Mouse (Mus musculus) B cell, adult 2 months (primary cell): ENCODE data around the gene Limd2.
A peak's percentile ranks its signal among the peaks of the same experiment; 100 is the strongest.
"Not testable (repeated sequence)": the region's sequence is repeated elsewhere in the genome, so short reads cannot be mapped to it uniquely, and the experiment has no call there.

ENCODE experiments used
- DNase-seq, 2 experiments: peaks; one replicate each; pipeline ENCODE4 v3.0.0; 2022

Gene Limd2

DNA sequence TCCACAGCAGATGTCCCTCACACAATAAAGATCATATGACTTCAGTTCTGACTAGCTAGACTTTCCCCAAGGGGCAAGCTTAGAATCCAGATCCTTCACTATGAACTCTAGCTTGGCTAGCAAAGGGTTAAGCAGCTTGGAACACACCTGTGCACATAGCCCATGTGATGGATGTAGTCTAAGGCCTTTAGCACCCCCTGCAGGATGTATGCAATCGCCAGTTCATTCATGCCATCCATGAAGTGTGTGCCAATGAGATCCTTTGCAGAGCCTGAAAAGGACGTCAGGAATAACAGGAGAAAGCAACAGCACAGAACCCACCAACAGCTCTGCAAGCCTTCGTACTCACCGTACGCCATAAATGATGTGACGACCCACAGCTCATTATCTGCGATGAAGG is 10.1 kb upstream of the Limd2 start:
- DNase-seq: peak; percentile 59 to 60

DNA sequence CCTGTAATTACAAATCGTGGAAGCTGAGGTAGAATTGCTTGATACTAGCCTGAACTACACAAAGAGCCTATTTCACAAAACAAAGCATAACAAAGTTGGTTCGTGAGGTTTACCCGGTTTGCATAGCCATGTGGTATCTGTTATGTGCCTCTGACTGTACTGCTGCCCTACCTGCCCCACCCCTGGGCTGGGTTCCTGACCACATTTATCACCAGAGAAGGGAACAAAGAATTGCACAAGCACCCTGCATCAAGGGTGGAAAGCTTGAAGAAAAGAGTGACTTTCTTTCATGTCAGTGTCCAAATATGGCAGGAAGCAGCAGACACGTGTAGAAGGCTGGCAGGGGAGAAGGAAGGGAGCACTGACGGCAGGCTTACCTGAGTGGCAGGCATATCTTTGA is 6.8 kb upstream of the Limd2 start:
- DNase-seq: no peak

- no peak for DNase-seq
These were observed 4.0 kb upstream of the Limd2 start for GRCm38 (mm10) chr11:106164601-106165180.

DNA sequence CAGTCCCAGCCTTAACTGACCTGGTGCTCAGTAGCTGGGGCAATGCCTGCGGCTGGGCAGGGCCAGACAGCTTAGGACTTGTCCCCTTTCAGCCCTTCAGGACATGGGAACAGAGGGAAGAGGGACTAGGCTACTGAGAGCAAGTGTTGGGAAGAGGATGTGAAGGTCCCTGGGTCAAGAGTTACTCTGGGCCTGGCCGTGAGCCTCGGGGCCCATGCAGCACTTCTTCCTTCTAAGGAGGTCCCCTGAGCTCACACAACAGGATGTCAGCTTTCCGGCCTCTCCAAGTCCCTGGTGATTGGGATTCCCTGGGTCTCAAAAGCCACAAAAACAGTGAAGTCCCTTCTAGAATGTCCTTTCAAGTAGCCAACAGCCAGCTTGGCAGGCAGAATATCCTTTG is 2.9 kb upstream of the Limd2 start:
- no peak for DNase-seq

- no peak for DNase-seq
These were observed 1.6 kb upstream of the Limd2 start for GRCm38 (mm10) chr11:106162237-106162636.

DNA sequence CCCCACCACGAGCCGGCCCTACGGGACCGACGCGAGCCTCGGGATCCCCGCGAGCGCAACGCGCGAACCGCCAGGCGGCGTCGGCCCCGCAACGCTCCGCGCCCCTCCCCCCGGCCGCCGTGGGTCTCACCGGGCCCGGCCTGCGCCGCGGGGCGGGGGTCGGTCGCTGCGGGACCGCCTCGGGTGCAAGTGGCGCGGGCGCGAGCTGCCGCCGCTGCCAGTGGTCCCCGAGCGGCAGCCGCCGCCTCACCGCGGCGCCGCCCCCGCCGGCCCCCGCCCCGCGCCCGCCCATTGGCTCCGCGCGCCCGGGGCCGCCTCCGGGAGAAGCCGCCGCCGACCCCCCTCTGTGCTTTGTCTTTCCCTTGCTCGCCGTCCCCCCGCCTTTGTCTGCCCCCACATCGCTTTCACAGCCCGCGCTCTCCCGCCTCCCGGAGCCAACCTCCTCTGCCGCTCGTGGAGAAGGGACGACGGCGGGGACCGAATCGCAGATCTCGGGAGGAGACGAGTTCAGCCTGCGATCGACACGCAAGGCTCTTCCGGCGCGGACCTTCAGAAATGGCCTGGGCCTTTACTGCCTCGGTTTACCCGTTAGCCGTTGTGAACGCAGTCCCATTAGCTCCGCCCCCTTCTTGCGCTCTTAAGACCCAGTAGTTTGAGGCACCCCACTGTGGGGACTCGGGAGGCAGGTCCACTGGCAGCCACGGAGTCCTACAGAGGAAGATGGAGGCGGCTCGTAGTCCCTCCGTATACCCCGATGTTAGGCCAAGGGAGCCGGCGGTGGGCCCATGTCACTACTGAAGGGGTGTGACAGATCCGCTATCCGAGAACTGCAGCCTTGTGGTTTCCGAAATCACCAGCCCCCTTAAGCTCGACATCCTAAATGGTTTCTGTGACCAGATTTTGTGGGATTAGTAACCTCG is 479 bp downstream of the Limd2 start:
- DNase-seq: peak; percentile 72

- DNase-seq: peak; percentile 89 to 92
These were observed 1.3 kb downstream of the Limd2 start for GRCm38 (mm10) chr11:106159216-106159920.

- DNase-seq: no peak
These were observed 1.8 kb downstream of the Limd2 start for GRCm38 (mm10) chr11:106158930-106159215.

GRCm38 (mm10) chr11:106158081-106158929 is 2.4 kb downstream of the Limd2 start:
- DNase-seq: peak; percentile 68 to 71

GRCm38 (mm10) chr11:106157154-106157553 is 3.5 kb downstream of the Limd2 start:
- no peak for DNase-seq

DNA sequence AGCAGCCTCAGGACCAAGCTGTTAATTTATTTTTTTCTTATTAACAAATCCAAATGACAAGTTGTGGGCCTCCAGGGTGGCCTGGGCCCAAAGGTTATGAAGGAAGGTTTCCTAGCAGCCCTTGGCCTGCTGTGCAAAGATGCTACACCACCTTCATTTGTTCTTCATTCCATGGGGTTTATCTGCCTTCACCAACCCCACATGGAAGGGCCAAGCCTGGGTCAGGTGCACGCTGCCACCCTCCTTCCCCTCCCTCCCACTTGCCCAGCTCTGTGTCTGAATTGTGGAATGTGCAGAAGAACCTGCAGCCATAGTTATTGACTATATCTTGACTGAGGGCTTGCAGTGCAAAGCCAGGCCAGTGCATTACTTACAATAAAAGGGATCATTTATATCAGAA is 4.4 kb downstream of the Limd2 start:
- DNase-seq: no peak

DNA sequence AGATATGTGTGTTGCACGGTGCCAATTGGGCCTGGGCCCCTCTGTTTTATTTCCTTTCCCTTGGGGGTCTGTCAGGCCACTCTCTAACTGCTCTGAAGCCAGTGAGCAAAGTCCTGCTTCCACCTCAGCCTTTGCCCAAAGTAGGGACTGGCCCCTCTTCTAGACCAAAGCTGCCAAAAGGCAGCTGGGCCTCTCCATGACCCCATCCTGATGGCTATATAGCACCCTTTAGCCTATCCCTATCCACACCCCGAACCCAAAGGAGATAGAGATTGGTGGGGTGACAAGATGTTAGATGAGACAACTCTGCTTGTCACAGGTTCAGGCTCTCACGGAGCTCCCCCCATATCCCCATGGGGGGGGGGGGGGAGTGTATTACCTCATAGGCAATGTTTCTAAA is 4.9 kb downstream of the Limd2 start:
- no peak for DNase-seq

DNA sequence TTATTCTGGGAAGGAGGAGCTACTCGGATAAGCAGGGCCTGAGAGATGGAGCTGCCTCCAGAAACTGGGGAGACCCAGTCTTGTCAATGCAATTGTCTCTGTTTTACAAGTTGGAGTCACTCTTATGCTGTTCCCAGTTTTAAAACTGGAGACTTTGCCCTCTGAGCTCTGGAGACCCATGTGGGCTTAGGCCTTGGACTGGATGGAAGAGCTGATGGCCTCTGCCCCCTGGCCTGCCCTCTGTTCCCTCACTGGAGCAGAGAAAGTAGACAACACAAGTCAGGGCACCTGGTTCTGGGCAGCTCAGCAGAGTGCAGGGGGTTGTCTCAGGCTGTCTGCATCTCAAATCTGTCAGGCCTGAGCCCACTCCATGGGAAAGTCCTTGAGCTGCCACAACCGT is 5.9 kb downstream of the Limd2 start:
- no peak for DNase-seq

- no peak for DNase-seq
These were observed 6.6 kb downstream of the Limd2 start for GRCm38 (mm10) chr11:106154091-106154490.

GRCm38 (mm10) chr11:106152132-106152531 is 8.5 kb downstream of the Limd2 start:
- no peak for DNase-seq

- no peak for DNase-seq
These were observed 9.4 kb downstream of the Limd2 start for GRCm38 (mm10) chr11:106151219-106151618.

DNA sequence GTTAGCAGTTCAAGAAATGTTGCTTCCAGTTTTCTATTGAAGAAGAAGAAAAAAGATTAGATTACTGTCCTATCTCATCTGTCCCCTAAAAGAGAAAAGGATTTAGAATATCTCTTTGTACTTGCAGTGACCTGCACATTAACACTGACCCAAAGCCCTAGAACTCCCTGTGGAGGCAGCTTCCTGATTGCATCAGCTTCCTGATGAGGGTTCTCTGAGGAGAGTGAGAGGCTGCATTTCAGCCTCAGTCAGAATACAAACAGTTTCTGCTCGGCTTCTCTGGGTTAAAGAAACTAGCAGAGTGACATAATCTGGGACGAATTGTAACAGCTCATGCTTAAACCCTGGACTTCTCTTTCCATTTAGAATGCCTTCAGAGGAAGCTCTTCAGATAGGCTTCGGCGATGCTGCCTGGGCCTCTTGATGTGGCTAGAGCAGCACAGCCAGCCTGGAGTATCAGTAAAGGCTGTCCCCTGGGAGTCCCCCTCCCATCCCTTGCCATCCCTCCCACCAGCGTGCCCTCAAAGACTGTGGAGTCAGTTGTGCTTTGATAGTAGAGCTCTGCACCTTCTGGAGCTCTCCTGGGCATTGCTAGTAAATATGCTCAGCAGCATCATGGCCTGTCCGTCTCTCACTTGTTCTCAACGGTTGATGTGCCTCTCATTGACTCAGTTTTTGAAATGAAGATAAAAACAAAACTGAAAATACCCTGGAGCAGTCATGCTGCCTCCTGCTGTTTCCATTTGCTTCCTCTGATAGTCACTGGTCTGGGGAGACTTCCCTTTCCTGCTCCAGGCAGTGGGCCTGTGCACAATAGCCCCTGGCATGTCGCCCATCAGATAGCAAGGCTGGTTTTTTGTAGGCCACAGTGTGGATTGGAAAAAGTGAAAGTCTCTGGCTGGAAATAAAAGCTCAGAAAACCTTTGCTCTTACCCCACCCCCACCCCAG is 25.8 kb downstream of the Limd2 start:
- DNase-seq: no peak

- DNase-seq: no peak
These were observed 28.1 kb downstream of the Limd2 start for GRCm38 (mm10) chr11:106132516-106132915.

DNA sequence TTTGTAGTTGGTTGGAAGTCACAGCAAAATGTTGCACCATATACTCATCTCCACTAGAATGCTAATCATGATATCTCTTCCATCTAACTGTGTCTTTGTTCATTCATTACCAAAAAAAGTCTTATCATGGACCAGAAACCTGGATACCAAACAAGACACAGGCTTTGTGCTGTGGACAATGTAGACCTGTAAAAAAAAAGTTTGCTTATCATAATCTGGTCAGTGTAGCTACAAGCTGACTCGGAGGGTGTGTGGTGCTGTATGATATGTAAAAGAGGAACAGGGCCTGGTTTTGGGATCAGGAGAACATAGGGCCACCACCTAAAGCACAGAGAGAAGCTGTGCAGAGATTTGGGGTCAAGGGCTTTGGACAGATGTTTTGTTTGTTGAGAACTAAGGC is 31.2 kb downstream of the Limd2 start:
- no peak for DNase-seq

- not testable (repeated sequence) for DNase-seq
These were observed 33.8 kb downstream of the Limd2 start for GRCm38 (mm10) chr11:106126727-106127373.

- DNase-seq: no peak
These were observed 34.8 kb downstream of the Limd2 start for GRCm38 (mm10) chr11:106125827-106126226.
